Mouse (Mus musculus) liver, embryonic 14 days (tissue): ENCODE data around the gene Ano8. TPM values are rescaled to one million over a fixed set of nuclear protein-coding genes. Genes with fewer than 3 reads are reported as not detected.

ENCODE experiments used
- polyA plus RNA-seq: library from polyadenylated mRNA; depleted of rRNA; stranded (reverse); fragments of >200 nt; gene quantifications from 2 replicates; pipeline ENCODE4 v1.2.3, GENCODE M21; 2012; rRNA removed

The Ano8 gene
- polyA plus RNA-seq: 1.3 and 1.8 TPM in 2 replicates

GRCm38 (mm10) chr8:71485142-71486135 is at the start of gene Ano8:
Gene Ano8 (minus strand): TSS chr8:71485963.

GRCm38 (mm10) chr8:71525226-71526050 is 39.7 kb upstream of the Ano8 start, which contains the start of gene Ccdc194:
Gene Ccdc194 (minus strand): TSS chr8:71525711.

GRCm38 (mm10) chr8:71511644-71512043 is 25.9 kb upstream of the Ano8 start, which contains the start of gene Plvap:
Gene Plvap (minus strand): TSS chr8:71511752.

GRCm38 (mm10) chr8:71487691-71488445 is 2.1 kb upstream of the Ano8 start, which contains the start of gene Gtpbp3:
Gene Gtpbp3 (plus strand): TSS chr8:71488103.

GRCm38 (mm10) chr8:71468916-71469315 is 16.8 kb downstream of the Ano8 start, which contains the start of gene Dda1:
Gene Dda1 (plus strand): TSS chr8:71469199.

GRCm38 (mm10) chr8:71464513-71465500 is 21.0 kb downstream of the Ano8 start, which contains the start of gene Mrpl34:
Gene Mrpl34 (plus strand): TSS chr8:71464959.

GRCm38 (mm10) chr8:71463188-71464033 is 22.4 kb downstream of the Ano8 start, which contains the start of gene Abhd8:
Gene Abhd8 (minus strand): TSS chr8:71463655.

Other genes starting within 250 kb of the Ano8 start
- gene Myo9b, start 213.2 kb downstream of the Ano8 start, polyA plus RNA-seq: 5.3 and 6.7 TPM in 2 replicates
- gene Haus8, start 213.0 kb downstream of the Ano8 start, polyA plus RNA-seq: 24.5 and 24.8 TPM in 2 replicates
- gene Use1, start 119.1 kb downstream of the Ano8 start, polyA plus RNA-seq: 53.8 and 56.8 TPM in 2 replicates
- gene Ocel1, start 114.7 kb downstream of the Ano8 start, polyA plus RNA-seq: 3.0 and 3.1 TPM in 2 replicates
- gene Nr2f6, start 104.0 kb downstream of the Ano8 start, polyA plus RNA-seq: 15.0 and 18.0 TPM in 2 replicates
- 3.0 and 3.2 TPM in 2 replicates for gene Ushbp1, start 90.2 kb downstream of the Ano8 start, polyA plus RNA-seq
- 51.3 and 56.2 TPM in 2 replicates for gene Babam1, start 89.1 kb downstream of the Ano8 start, polyA plus RNA-seq
- gene Ankle1, start 80.0 kb downstream of the Ano8 start, polyA plus RNA-seq: 45.6 and 52.2 TPM in 2 replicates
- 6.4 and 6.5 TPM in 2 replicates for gene Abhd8, start 22.3 kb downstream of the Ano8 start, polyA plus RNA-seq
- 39.4 and 44.7 TPM in 2 replicates for gene Mrpl34, start 21.0 kb downstream of the Ano8 start, polyA plus RNA-seq
- 21.8 and 25.0 TPM in 2 replicates for gene Dda1, start 16.8 kb downstream of the Ano8 start, polyA plus RNA-seq
- gene Gtpbp3, start 2.1 kb upstream of the Ano8 start, polyA plus RNA-seq: 8.4 and 8.9 TPM in 2 replicates
- gene Plvap, start 25.8 kb upstream of the Ano8 start, polyA plus RNA-seq: 15.8 TPM in 2 replicates
- 0.12 and 0.18 TPM in 2 replicates for gene Ccdc194, start 39.7 kb upstream of the Ano8 start, polyA plus RNA-seq
- 47.6 and 62.9 TPM in 2 replicates for gene Bst2, start 51.5 kb upstream of the Ano8 start, polyA plus RNA-seq
- 24.0 and 26.3 TPM in 2 replicates for gene Mvb12a, start 57.0 kb upstream of the Ano8 start, polyA plus RNA-seq
- 0.17 and 0.28 TPM in 2 replicates for gene Tmem221, start 72.9 kb upstream of the Ano8 start, polyA plus RNA-seq
- not detected in 2 replicates for gene Nxnl1, start 80.6 kb upstream of the Ano8 start, polyA plus RNA-seq
- gene Slc27a1, start 82.9 kb upstream of the Ano8 start, polyA plus RNA-seq: 1.6 and 1.9 TPM in 2 replicates
- 40.2 and 45.8 TPM in 2 replicates for gene Pgls, start 106.2 kb upstream of the Ano8 start, polyA plus RNA-seq
- 0.89 and 1.0 TPM in 2 replicates for gene Fam129c, start 111.7 kb upstream of the Ano8 start, polyA plus RNA-seq
- gene Colgalt1, start 125.0 kb upstream of the Ano8 start, polyA plus RNA-seq: 30.1 and 32.1 TPM in 2 replicates
- 0.08 and 0.20 TPM in 2 replicates for gene Unc13a, start 185.8 kb upstream of the Ano8 start, polyA plus RNA-seq
- 3.4 and 4.0 TPM in 2 replicates for gene Jak3, start 190.3 kb upstream of the Ano8 start, polyA plus RNA-seq
- 0.70 and 1.2 TPM in 2 replicates for gene Insl3, start 203.3 kb upstream of the Ano8 start, polyA plus RNA-seq
- 1.7 and 1.9 TPM in 2 replicates for gene B3gnt3, start 215.8 kb upstream of the Ano8 start, polyA plus RNA-seq
- gene Fcho1, start 239.8 kb upstream of the Ano8 start, polyA plus RNA-seq: 21.1 and 24.4 TPM in 2 replicates